Mouse (Mus musculus): ENCODE results near the gene Nmb. TPM values are rescaled to one million over a fixed set of nuclear protein-coding genes. Genes with fewer than 3 reads are reported as not detected.

Gene Nmb
- polyA plus RNA-seq, 1 experiment from 2014 or later = 5.1 TPM

Other genes starting within 250 kb of the Nmb start
- 22.6 TPM in 2 replicates for gene Crtc3, start 216.2 kb downstream of the Nmb start, polyA plus RNA-seq (2015; fragmentation: Nextera tagmentation; extraction: Ambion mirVana)
- gene Iqgap1, start 79.1 kb downstream of the Nmb start, polyA plus RNA-seq (2015; fragmentation: Nextera tagmentation; extraction: Ambion mirVana) = 84.2 TPM in 2 replicates
- gene Zscan2, start 44.2 kb downstream of the Nmb start, polyA plus RNA-seq (2015; fragmentation: Nextera tagmentation; extraction: Ambion mirVana) = 1.6 and 2.1 TPM in 2 replicates
- gene Wdr73, start 3.8 kb downstream of the Nmb start, polyA plus RNA-seq (2015; fragmentation: Nextera tagmentation; extraction: Ambion mirVana) = 33.2 and 33.7 TPM in 2 replicates
- 256 and 258 TPM in 2 replicates for gene Sec11a, start 42.7 kb upstream of the Nmb start, polyA plus RNA-seq (2015; fragmentation: Nextera tagmentation; extraction: Ambion mirVana)
- 9.9 and 13.9 TPM in 2 replicates for gene Zfp592, start 88.6 kb upstream of the Nmb start, polyA plus RNA-seq (2015; fragmentation: Nextera tagmentation; extraction: Ambion mirVana)
- 0.64 and 0.84 TPM in 2 replicates for gene Alpk3, start 152.5 kb upstream of the Nmb start, polyA plus RNA-seq (2015; fragmentation: Nextera tagmentation; extraction: Ambion mirVana)
- gene Slc28a1, start 209.7 kb upstream of the Nmb start, polyA plus RNA-seq (2015; fragmentation: Nextera tagmentation; extraction: Ambion mirVana) = 0.71 and 1.5 TPM in 2 replicates

All from stomach, embryonic 15.5 days (tissue).